Mouse (Mus musculus): ENCODE measurements around the gene Gm49405.

DNA sequence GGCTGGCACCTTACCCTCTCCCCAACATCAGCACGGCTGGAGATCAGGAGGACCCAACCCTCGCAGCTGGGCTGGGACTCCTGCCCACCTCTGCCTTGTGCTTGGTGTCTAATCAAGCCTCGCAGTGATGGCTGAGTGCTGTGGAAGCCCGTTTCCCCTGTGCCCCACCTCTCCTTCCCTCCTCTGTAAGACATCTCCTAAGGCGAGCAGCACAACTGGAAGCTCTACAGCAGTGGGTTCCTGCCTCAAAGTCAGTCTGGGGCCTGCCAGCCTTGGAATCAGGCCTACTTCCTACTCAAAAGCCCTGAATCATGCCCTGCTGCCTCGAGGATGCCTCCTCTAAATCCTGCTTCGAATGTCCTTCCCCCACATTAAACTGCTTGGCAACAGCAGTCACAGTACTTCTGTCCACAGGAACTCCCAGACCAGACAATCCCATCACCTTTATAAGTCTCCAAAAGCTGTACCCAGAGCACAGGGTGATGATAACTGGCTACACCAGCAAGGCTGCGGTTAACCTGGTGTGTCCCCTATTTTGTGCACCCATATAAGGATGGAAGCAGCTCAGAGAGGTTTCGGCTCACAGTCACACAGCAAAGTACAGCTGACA is 1.2 kb upstream of the Gm49405 start:
- TF ChIP-seq CTCF (IDR thresholded peaks at IDR 0.05; ENCODE audit: low read depth, low read length) (no peak), POLR2A (IDR thresholded peaks at IDR 0.05; ENCODE audit: borderline replicate concordance, low read depth, low read length) (no peak)

Data from bone marrow macrophage, adult 2 months (primary cell).